Mouse (Mus musculus): Measurements from ENCODE around the gene Phtf2. TPM values are rescaled to one million over a fixed set of nuclear protein-coding genes. Genes with fewer than 3 reads are reported as not detected.
"Not testable (repeated sequence)": the region's sequence is repeated elsewhere in the genome, so short reads cannot be mapped to it uniquely, and the experiment has no call there.

The Phtf2 gene
- polyA plus RNA-seq, 1 experiment from 2014 or later: 3.8 TPM

GRCm38 (mm10) chr5:20791793-20792554 is 90.0 kb downstream of the Phtf2 start:
- Histone ChIP-seq H3K4me3 (ENCODE audit: low read depth, low read length) (no peak overlapping the region), H3K27me3 (replicated peaks; ENCODE audit: insufficient read depth, low read length) (no peaks in the 10 kb centered on the region), H3K4me1 (ENCODE audit: insufficient read depth, low read depth, low read length) (no peaks in the 10 kb centered on the region), H3K4me2 (replicated peaks; ENCODE audit: low read depth, low read length) (no peak overlapping the region), H3K9ac (replicated peaks; ENCODE audit: low read depth) (no peak overlapping the region), H3K9me3 (ENCODE audit: low read length) (no peaks in the 10 kb centered on the region), H3K27ac (ENCODE audit: low read length) (no peak overlapping the region), H3K36me3 (ENCODE audit: insufficient read depth, low read length) (no peaks in the 10 kb centered on the region)
- 79% methylated on average over 10 of the region's 10 CpGs for WGBS
- DNase-seq (ENCODE audit: low spot score) (no peak), ATAC-seq (no peak)
- TF ChIP-seq CTCF (IDR thresholded peaks at IDR 0.05) (no peak), EP300 (IDR thresholded peaks at IDR 0.05) (no peak)

- not testable (repeated sequence) for H3K9ac ChIP-seq (replicated peaks; ENCODE audit: low read depth); H3K4me3 ChIP-seq (ENCODE audit: low read depth, low read length); H3K4me2 ChIP-seq (replicated peaks; ENCODE audit: low read depth, low read length); H3K27me3 ChIP-seq (replicated peaks; ENCODE audit: insufficient read depth, low read length); H3K9me3 ChIP-seq (ENCODE audit: low read length); H3K36me3 ChIP-seq (ENCODE audit: insufficient read depth, low read length); ATAC-seq; DNase-seq (ENCODE audit: low spot score); H3K4me1 ChIP-seq (ENCODE audit: insufficient read depth, low read depth, low read length); H3K27ac ChIP-seq (ENCODE audit: low read length)
- 91% methylated on average over 3 of the region's 5 CpGs for WGBS
These were observed 95.5 kb downstream of the Phtf2 start for GRCm38 (mm10) chr5:20786471-20786870.

- H3K27ac ChIP-seq (ENCODE audit: low read length): no peak overlapping the region
- H3K36me3 ChIP-seq (ENCODE audit: insufficient read depth, low read length): no peaks in the 10 kb centered on the region
- H3K4me2 ChIP-seq (replicated peaks; ENCODE audit: low read depth, low read length): no peak overlapping the region
- H3K4me1 ChIP-seq (ENCODE audit: insufficient read depth, low read depth, low read length): no peaks in the 10 kb centered on the region
- 57% methylated on average over 1 of the region's 1 CpGs for WGBS
- no peaks in the 10 kb centered on the region for H3K9me3 ChIP-seq (ENCODE audit: low read length)
- no peak overlapping the region for H3K9ac ChIP-seq (replicated peaks; ENCODE audit: low read depth)
- ATAC-seq (no peak), DNase-seq (ENCODE audit: low spot score) (no peak)
- no peaks in the 10 kb centered on the region for H3K27me3 ChIP-seq (replicated peaks; ENCODE audit: insufficient read depth, low read length)
- no peak overlapping the region for H3K4me3 ChIP-seq (ENCODE audit: low read depth, low read length)
- no peak for TF ChIP-seq EP300 (IDR thresholded peaks at IDR 0.05)
- TF ChIP-seq CTCF (IDR thresholded peaks at IDR 0.05): no peak
These were observed 100.8 kb downstream of the Phtf2 start for GRCm38 (mm10) chr5:20781116-20781515.

- no peak for ATAC-seq
- Histone ChIP-seq H3K4me2 (replicated peaks; ENCODE audit: low read depth, low read length) (no peak overlapping the region), H3K27me3 (replicated peaks; ENCODE audit: insufficient read depth, low read length) (no peaks in the 10 kb centered on the region), H3K4me1 (ENCODE audit: insufficient read depth, low read depth, low read length) (no peaks in the 10 kb centered on the region), H3K9me3 (ENCODE audit: low read length) (no peaks in the 10 kb centered on the region), H3K9ac (replicated peaks; ENCODE audit: low read depth) (no peak overlapping the region), H3K27ac (ENCODE audit: low read length) (no peak overlapping the region), H3K4me3 (ENCODE audit: low read depth, low read length) (no peak overlapping the region), H3K36me3 (ENCODE audit: insufficient read depth, low read length) (no peaks in the 10 kb centered on the region)
- no peak for TF ChIP-seq EP300 (IDR thresholded peaks at IDR 0.05)
- TF ChIP-seq CTCF (IDR thresholded peaks at IDR 0.05): no peak
- 42% methylated on average over 2 of the region's 2 CpGs for WGBS
- peak; percentile 14 for DNase-seq (ENCODE audit: low spot score)
These were observed 102.7 kb downstream of the Phtf2 start for GRCm38 (mm10) chr5:20779191-20779590.

DNA sequence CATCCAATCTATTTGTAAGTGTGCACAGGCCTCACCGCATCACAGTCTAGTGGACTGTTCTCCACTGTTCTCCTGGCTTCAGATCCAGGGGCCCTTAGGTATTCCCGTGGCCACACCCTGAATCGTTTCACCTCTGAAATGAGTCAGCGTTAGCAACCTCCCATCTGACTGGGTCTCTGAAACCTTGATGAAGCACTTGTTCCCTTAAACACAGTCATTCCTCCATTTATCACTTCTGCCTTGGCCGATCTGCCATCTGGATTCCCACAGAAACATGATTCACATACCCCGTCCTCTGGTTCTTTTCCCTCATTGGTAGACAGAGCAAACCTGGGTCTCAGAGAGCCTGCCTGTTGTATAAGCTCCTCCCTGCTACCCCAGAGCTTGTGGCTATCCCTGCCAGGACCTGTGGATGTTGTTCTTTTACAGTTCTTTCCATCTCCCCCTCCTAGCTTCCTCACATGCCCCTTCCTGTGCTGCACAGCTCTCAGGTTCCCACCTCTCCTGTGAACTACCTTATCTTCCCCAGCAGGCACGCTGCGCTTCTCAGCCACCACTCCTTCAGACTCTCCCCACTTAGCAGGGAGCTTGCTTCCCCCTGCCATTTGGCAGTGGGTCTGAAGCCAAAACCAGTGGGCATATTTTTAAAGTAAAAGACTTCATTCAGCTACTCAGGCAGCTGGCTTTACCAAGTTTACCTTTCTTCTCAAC is 103.5 kb downstream of the Phtf2 start:
- DNase-seq (ENCODE audit: low spot score) (no peak), ATAC-seq (no peak)
- H3K9me3 ChIP-seq (ENCODE audit: low read length): no peaks in the 10 kb centered on the region
- no peaks in the 10 kb centered on the region for H3K27me3 ChIP-seq (replicated peaks; ENCODE audit: insufficient read depth, low read length)
- no peak for TF ChIP-seq EP300 (IDR thresholded peaks at IDR 0.05)
- no peak for TF ChIP-seq CTCF (IDR thresholded peaks at IDR 0.05)
- H3K4me2 ChIP-seq (replicated peaks; ENCODE audit: low read depth, low read length): no peak overlapping the region
- 66% methylated on average over 8 of the region's 8 CpGs for WGBS
- H3K4me1 ChIP-seq (ENCODE audit: insufficient read depth, low read depth, low read length): no peaks in the 10 kb centered on the region
- H3K27ac ChIP-seq (ENCODE audit: low read length): no peak overlapping the region
- no peak overlapping the region for H3K9ac ChIP-seq (replicated peaks; ENCODE audit: low read depth)
- H3K36me3 ChIP-seq (ENCODE audit: insufficient read depth, low read length): no peaks in the 10 kb centered on the region
- H3K4me3 ChIP-seq (ENCODE audit: low read depth, low read length): no peak overlapping the region

DNA sequence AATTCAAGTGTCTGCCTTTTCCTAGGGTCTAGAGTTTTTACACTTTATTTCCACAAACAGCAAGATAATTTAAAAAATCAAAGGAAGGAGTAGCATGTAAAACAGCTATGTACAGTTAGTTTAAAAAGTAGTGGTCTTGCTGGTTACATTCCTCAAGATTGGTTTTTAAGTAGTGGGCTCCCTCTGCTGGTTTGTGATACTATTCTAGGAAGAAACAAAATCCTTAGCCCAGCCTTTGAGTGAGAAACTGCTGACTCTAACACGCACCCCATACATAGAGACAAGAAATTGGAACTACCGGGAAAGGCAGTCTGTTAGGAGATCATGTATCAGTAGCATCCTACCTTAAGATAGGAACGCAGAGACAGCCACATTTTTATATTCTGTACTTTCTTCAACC is 108.6 kb downstream of the Phtf2 start:
- Histone ChIP-seq H3K4me3 (ENCODE audit: low read depth, low read length) (no peak overlapping the region), H3K27ac (ENCODE audit: low read length) (no peak overlapping the region), H3K36me3 (ENCODE audit: insufficient read depth, low read length) (no peaks in the 10 kb centered on the region), H3K9ac (replicated peaks; ENCODE audit: low read depth) (no peak overlapping the region), H3K27me3 (replicated peaks; ENCODE audit: insufficient read depth, low read length) (no peaks in the 10 kb centered on the region), H3K9me3 (ENCODE audit: low read length) (no peaks in the 10 kb centered on the region), H3K4me1 (ENCODE audit: insufficient read depth, low read depth, low read length) (no peaks in the 10 kb centered on the region), H3K4me2 (replicated peaks; ENCODE audit: low read depth, low read length) (no peak overlapping the region)
- DNase-seq (ENCODE audit: low spot score) (peak; percentile 76), ATAC-seq (0 out of 2 replicates have a peak, but pooled peaks have one; percentile 32)
- TF ChIP-seq EP300 (IDR thresholded peaks at IDR 0.05) (no peak), CTCF (IDR thresholded peaks at IDR 0.05) (peak; percentile 67)
- WGBS: 54% methylated on average over 3 of the region's 3 CpGs
